Mouse (Mus musculus): ENCODE measurements around the gene Cit.

Gene Cit

GRCm38 (mm10) chr5:115866296-115866695, 21.2 kb downstream of the Cit start:
- DNase-seq (ENCODE audit: low read depth, low spot score): no peak
- H3K36me3 ChIP-seq (ENCODE audit: control insufficient read depth, insufficient read depth, low read length, poor library complexity, severe bottlenecking): no peaks in the 10 kb centered on the region
- no peaks in the 10 kb centered on the region for H3K27me3 ChIP-seq (ENCODE audit: control insufficient read depth, insufficient read depth, low read length, poor library complexity, severe bottlenecking)

GRCm38 (mm10) chr5:115868540-115868939, 23.5 kb downstream of the Cit start:
- no peak for DNase-seq (ENCODE audit: low read depth, low spot score)
- Histone ChIP-seq H3K27me3 (ENCODE audit: control insufficient read depth, insufficient read depth, low read length, poor library complexity, severe bottlenecking) (no peaks in the 10 kb centered on the region), H3K36me3 (ENCODE audit: control insufficient read depth, insufficient read depth, low read length, poor library complexity, severe bottlenecking) (no peaks in the 10 kb centered on the region)

GRCm38 (mm10) chr5:115869198-115869597, 24.1 kb downstream of the Cit start:
- no peak for DNase-seq (ENCODE audit: low read depth, low spot score)
- H3K36me3 ChIP-seq (ENCODE audit: control insufficient read depth, insufficient read depth, low read length, poor library complexity, severe bottlenecking): no peaks in the 10 kb centered on the region
- no peaks in the 10 kb centered on the region for H3K27me3 ChIP-seq (ENCODE audit: control insufficient read depth, insufficient read depth, low read length, poor library complexity, severe bottlenecking)

- no peak for DNase-seq (ENCODE audit: low read depth, low spot score)
- H3K36me3 ChIP-seq (ENCODE audit: control insufficient read depth, insufficient read depth, low read length, poor library complexity, severe bottlenecking): no peaks in the 10 kb centered on the region
- no peaks in the 10 kb centered on the region for H3K27me3 ChIP-seq (ENCODE audit: control insufficient read depth, insufficient read depth, low read length, poor library complexity, severe bottlenecking)
These were observed 26.1 kb downstream of the Cit start for GRCm38 (mm10) chr5:115871153-115871552.

GRCm38 (mm10) chr5:115872106-115872505, 27.0 kb downstream of the Cit start:
- no peaks in the 10 kb centered on the region for H3K36me3 ChIP-seq (ENCODE audit: control insufficient read depth, insufficient read depth, low read length, poor library complexity, severe bottlenecking)
- no peaks in the 10 kb centered on the region for H3K27me3 ChIP-seq (ENCODE audit: control insufficient read depth, insufficient read depth, low read length, poor library complexity, severe bottlenecking)
- no peak for DNase-seq (ENCODE audit: low read depth, low spot score)

- no peaks in the 10 kb centered on the region for H3K36me3 ChIP-seq (ENCODE audit: control insufficient read depth, insufficient read depth, low read length, poor library complexity, severe bottlenecking)
- no peaks in the 10 kb centered on the region for H3K27me3 ChIP-seq (ENCODE audit: control insufficient read depth, insufficient read depth, low read length, poor library complexity, severe bottlenecking)
- no peak for DNase-seq (ENCODE audit: low read depth, low spot score)
These were observed 27.9 kb downstream of the Cit start for GRCm38 (mm10) chr5:115872956-115873355.

GRCm38 (mm10) chr5:115877425-115877824, 32.3 kb downstream of the Cit start:
- Histone ChIP-seq H3K36me3 (ENCODE audit: control insufficient read depth, insufficient read depth, low read length, poor library complexity, severe bottlenecking) (no peaks in the 10 kb centered on the region), H3K27me3 (ENCODE audit: control insufficient read depth, insufficient read depth, low read length, poor library complexity, severe bottlenecking) (no peaks in the 10 kb centered on the region)
- no peak for DNase-seq (ENCODE audit: low read depth, low spot score)

GRCm38 (mm10) chr5:115882165-115882564, 37.1 kb downstream of the Cit start:
- H3K27me3 ChIP-seq (ENCODE audit: control insufficient read depth, insufficient read depth, low read length, poor library complexity, severe bottlenecking): no peaks in the 10 kb centered on the region
- no peak for DNase-seq (ENCODE audit: low read depth, low spot score)
- no peaks in the 10 kb centered on the region; the same call in 1 of the 2 replicates for H3K36me3 ChIP-seq (ENCODE audit: control insufficient read depth, insufficient read depth, low read length, poor library complexity, severe bottlenecking)

- H3K27me3 ChIP-seq (ENCODE audit: control insufficient read depth, insufficient read depth, low read length, poor library complexity, severe bottlenecking): no peaks in the 10 kb centered on the region
- no peak for DNase-seq (ENCODE audit: low read depth, low spot score)
- no peaks in the 10 kb centered on the region; the same call in 1 of the 2 replicates for H3K36me3 ChIP-seq (ENCODE audit: control insufficient read depth, insufficient read depth, low read length, poor library complexity, severe bottlenecking)
These were observed 39.4 kb downstream of the Cit start for GRCm38 (mm10) chr5:115884429-115884828.

- no peaks in the 10 kb centered on the region for H3K27me3 ChIP-seq (ENCODE audit: control insufficient read depth, insufficient read depth, low read length, poor library complexity, severe bottlenecking)
These were observed 48.7 kb downstream of the Cit start for GRCm38 (mm10) chr5:115893772-115894171.

GRCm38 (mm10) chr5:115897036-115897435, 52.0 kb downstream of the Cit start:
- DNase-seq (ENCODE audit: low read depth, low spot score): no peak
- H3K27me3 ChIP-seq (ENCODE audit: control insufficient read depth, insufficient read depth, low read length, poor library complexity, severe bottlenecking): no peaks in the 10 kb centered on the region

More at GRCm38 (mm10) chr5:115893772-115894171, 48.7 kb downstream of the Cit start:
- no peak for DNase-seq (ENCODE audit: low read depth, low spot score)
- H3K36me3 ChIP-seq (ENCODE audit: control insufficient read depth, insufficient read depth, low read length, poor library complexity, severe bottlenecking): no peaks in the 10 kb centered on the region

GRCm38 (mm10) chr5:115907037-115908009, 62.2 kb downstream of the Cit start:
- H3K27me3 ChIP-seq (ENCODE audit: control insufficient read depth, insufficient read depth, low read length, poor library complexity, severe bottlenecking): no peaks in the 10 kb centered on the region
- H3K36me3 ChIP-seq (ENCODE audit: control insufficient read depth, insufficient read depth, low read length, poor library complexity, severe bottlenecking): no peaks in the 10 kb centered on the region
- no peak for DNase-seq (ENCODE audit: low read depth, low spot score)

More at GRCm38 (mm10) chr5:115897036-115897435, 52.0 kb downstream of the Cit start:
- H3K36me3 ChIP-seq (ENCODE audit: control insufficient read depth, insufficient read depth, low read length, poor library complexity, severe bottlenecking): no peaks in the 10 kb centered on the region

GRCm38 (mm10) chr5:115908251-115908650, 63.2 kb downstream of the Cit start:
- no peaks in the 10 kb centered on the region for H3K36me3 ChIP-seq (ENCODE audit: control insufficient read depth, insufficient read depth, low read length, poor library complexity, severe bottlenecking)
- H3K27me3 ChIP-seq (ENCODE audit: control insufficient read depth, insufficient read depth, low read length, poor library complexity, severe bottlenecking): no peaks in the 10 kb centered on the region
- DNase-seq (ENCODE audit: low read depth, low spot score): no peak

- H3K36me3 ChIP-seq (ENCODE audit: control insufficient read depth, insufficient read depth, low read length, poor library complexity, severe bottlenecking): no peaks in the 10 kb centered on the region
- H3K27me3 ChIP-seq (ENCODE audit: control insufficient read depth, insufficient read depth, low read length, poor library complexity, severe bottlenecking): no peaks in the 10 kb centered on the region
- DNase-seq (ENCODE audit: low read depth, low spot score): no peak
These were observed 63.6 kb downstream of the Cit start for GRCm38 (mm10) chr5:115908699-115909098.

- Histone ChIP-seq H3K36me3 (ENCODE audit: control insufficient read depth, insufficient read depth, low read length, poor library complexity, severe bottlenecking) (no peaks in the 10 kb centered on the region), H3K27me3 (ENCODE audit: control insufficient read depth, insufficient read depth, low read length, poor library complexity, severe bottlenecking) (no peaks in the 10 kb centered on the region)
- DNase-seq (ENCODE audit: low read depth, low spot score): no peak
These were observed 64.0 kb downstream of the Cit start for GRCm38 (mm10) chr5:115909106-115909505.
